Mouse (Mus musculus): ENCODE data around the gene Fam222b.
"Not testable (repeated sequence)": the region's sequence is repeated elsewhere in the genome, so short reads cannot be mapped to it uniquely, and the experiment has no call there.

Fam222b gene

DNA sequence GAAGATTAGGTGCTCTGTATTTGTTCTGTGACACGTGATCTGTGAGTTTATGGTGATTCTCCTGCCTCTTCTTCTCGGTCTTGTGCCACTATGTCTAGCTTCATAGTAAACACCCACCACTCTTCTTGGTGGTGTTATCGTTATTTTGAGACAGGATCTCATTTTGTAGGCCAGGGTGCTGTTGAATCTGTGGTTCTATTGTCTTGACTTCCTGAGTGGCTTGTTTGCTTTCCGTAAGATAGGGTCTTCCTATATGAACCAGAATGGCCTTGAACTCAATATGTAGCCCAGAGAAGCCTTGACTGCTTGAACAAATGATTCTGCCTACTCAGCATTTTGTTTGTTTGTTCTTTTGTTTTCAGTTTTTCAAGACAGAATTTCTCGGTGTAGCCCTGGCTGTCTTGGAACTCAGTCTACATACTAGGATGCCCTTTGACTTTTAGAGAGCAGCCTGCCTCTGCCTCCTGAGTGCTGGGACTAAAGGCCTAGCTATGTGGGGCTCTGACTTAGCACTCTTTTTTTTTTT lies 6.6 kb upstream of the Fam222b start:
- no peak for DNase-seq (ENCODE audit: low spot score in 2 of 2)

- DNase-seq (ENCODE audit: low spot score in 2 of 2): no peak
Measured at GRCm38 (mm10) chr11:78094137-78094503, 340 bp upstream of the Fam222b start.

DNA sequence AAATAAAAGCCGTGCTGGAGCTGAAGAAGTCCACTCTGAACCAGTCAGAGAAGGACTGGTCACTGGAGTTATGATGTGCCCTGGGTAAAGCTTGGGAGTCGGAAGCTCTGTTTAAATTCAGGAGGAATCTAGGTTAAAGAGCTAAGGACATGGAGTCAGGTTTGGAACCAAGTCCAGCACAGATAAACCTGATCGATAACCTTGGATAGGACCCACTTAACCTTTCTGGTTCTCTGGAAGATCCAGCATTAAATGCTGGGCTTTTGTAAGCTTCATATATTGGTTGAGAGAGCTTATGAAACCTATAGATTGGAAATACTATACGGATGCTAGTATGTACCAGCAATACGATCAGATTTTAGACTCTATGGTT lies 670 bp downstream of the Fam222b start:
- no peak for DNase-seq (ENCODE audit: low spot score in 2 of 2)

DNA sequence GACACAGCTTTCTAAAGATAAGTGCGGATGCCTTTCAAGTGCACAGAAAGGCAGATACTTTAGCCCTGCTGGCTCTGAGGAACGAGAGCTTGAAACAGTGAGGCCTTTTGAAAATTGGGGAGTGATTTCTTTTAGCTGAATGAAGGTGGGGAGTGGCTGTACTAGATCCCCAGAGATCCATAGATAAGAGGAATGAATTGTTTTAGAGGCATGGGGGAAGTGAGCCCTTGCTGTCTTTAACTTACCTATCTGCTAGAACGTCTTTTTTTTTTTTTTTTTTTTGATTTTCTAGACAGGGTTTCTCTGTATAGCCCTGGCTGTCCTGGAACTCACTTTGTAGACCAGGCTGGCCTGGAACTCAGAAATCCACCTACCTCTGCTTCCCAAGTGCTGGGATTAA lies 2.6 kb downstream of the Fam222b start:
- DNase-seq (ENCODE audit: low spot score in 2 of 2): no peak

DNA sequence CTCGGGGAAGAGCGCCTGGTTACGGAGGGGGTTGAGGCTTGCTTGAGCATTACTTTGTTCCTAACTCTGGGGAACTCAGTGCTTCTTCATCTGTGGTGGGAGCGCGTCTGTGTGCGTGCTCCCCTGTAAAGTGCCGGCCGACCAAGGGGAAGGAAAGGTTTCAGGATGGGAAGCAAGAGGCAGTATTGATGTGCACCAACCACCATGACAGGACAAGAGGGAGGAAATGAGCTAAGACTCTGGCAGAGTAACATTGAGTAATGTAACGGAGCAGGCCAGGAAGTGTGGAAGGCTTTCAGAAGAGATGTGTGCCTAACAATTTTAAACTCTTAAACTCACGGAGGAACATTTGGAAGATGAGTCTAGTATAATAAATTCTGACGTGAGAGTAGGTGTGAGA lies 6.3 kb downstream of the Fam222b start:
- DNase-seq (ENCODE audit: low spot score in 2 of 2): no peak

- no peak for DNase-seq (ENCODE audit: low spot score in 2 of 2)
Measured at GRCm38 (mm10) chr11:78102142-78102541, 7.7 kb downstream of the Fam222b start.

- no peak for DNase-seq (ENCODE audit: low spot score in 2 of 2)
Measured at GRCm38 (mm10) chr11:78102958-78103747, 8.7 kb downstream of the Fam222b start.

DNA sequence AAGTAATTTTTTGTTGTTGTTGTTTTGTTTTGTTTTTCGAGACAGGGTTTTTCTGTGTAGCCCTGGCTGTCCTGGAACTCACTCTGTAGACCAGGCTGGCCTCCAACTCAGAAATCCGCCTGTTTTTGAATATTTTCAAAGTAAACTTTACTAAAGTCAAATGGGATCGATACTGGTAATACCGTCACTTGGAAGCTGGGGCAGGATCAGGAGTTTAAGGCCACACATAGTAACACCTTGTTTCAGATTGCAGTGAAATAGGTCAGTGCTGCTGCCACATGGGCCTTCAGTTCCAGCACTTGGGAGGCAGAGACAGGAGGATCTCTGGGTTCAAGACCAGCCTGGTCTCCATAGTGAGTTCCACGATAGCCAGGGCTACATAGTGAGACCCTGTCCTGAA lies 10.0 kb downstream of the Fam222b start:
- DNase-seq (ENCODE audit: low spot score in 2 of 2): no peak

GRCm38 (mm10) chr11:78113616-78114015 lies 19.2 kb downstream of the Fam222b start:
- peak in 1 of 2 experiments; percentile 10 for DNase-seq (ENCODE audit: low spot score in 2 of 2)

DNA sequence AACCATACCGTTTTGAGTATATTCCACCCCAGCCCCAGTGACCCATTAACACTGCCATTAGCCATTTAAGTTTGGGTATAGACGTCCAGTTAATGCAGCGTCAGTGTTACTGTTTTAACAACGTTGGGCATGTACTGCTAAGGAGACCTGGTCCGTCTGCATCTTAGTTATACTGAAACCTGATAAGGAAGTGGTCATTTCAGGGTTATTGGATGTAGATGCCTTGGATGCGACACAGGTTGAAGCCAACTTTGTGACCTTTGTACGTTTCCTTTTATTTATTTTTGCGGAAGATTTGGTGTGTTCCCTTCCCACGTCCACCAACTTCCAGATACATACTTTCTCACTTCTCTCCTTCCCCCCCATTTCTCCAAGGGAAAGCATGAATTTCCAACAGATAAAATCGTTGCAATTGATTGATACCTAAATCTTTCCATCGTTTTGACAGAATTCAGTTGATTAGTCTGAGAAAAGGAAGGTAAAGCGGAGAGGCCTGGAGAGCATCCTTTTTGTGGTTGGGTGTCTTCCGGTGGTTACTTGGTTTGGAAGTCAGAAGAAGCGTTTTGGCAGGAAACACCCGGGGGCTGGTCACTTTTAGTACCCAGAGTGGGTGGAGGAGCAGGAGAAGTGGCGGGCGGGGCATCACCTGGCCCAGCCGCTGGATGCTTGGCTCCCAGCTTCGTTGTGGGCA lies 20.4 kb downstream of the Fam222b start:
- DNase-seq (ENCODE audit: low spot score in 2 of 2): no peak

DNA sequence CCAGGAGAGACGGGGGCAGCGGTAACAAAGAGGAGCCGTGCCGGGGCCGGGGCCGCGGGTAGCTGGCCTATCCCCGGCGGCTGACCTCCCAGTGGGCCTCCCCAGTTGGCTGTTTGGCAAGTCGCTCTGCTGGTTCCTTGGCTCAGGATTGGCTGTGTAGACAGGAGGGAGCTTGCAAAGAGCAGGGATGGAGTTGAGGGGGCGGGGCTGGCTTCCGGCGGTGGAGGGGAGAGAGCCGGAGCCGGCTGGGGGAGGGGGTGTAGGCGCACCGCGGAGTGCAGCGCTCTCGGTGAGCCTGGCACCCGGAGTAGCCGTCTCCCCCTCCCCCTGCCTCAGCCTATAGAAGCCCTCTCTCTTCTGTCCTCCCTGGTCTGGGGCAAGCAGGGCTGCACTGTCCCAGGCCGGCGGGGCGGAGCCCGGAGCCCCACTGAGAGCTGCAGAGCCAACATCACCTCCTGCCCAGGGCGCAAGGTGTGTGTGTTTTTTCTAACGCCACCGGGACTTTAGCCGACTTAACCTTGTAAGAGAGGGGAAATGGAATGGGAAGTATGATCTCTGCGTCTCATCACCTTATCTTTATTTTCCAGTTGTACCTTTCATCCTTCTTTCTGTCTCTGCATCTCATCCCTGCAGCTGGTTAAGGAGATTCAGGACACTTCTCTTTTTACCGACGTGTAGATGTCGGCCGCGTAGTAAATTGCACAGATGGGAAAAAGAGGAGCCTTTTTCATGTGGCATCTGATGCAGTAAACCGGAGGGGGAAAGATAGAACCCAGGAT lies 21.1 kb downstream of the Fam222b start:
- DNase-seq (ENCODE audit: low spot score in 2 of 2): peak; percentile 93

GRCm38 (mm10) chr11:78116146-78116410 lies 21.6 kb downstream of the Fam222b start:
- DNase-seq (ENCODE audit: low spot score in 2 of 2): no peak

- DNase-seq (ENCODE audit: low spot score in 2 of 2): no peak
Measured at GRCm38 (mm10) chr11:78118467-78118866, 24.0 kb downstream of the Fam222b start.

DNA sequence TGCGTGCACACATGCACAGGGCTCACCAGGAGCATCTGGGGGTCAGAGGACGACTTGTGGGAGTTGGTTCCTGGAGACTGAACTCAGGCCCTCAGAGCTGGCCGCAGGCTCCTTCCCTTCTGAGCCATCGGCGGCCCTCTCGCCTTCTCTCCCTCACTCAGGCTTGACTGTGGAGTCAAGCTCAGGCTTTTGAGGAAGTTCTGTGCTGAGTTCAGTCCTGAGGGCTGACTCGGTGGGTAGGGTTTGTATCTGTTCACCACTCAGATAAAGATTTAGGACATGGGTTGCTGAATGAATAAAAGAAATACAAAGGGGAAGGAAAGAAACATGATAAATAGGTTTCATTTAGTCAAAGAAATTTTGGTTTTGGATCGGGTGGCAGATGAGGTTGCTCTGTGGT lies 25.4 kb downstream of the Fam222b start:
- DNase-seq (ENCODE audit: low spot score in 2 of 2): no peak

GRCm38 (mm10) chr11:78121176-78121575 lies 26.7 kb downstream of the Fam222b start:
- no peak for DNase-seq (ENCODE audit: low spot score in 2 of 2)

DNA sequence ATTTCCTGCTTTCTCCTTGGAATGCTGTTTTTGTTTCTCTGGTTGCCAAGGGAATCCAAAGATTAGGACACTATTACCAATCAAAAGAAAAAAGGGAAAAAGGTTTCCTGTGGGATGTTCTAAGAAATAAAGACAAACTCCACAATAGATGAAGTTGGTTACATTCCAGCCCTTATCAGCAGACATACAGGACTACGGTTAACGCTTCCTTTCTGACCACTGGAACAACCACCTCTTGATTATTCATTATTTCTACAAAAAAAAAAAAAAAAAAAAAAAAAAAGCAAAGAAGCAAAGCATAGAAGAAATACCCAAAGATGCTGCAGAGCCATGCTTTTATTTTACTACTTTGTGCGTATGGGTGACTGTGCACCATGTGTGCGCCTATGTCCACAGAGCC lies 28.4 kb downstream of the Fam222b start:
- DNase-seq (ENCODE audit: low spot score in 2 of 2): no peak

GRCm38 (mm10) chr11:78123782-78124181 lies 29.3 kb downstream of the Fam222b start:
- no peak for DNase-seq (ENCODE audit: low spot score in 2 of 2)

DNA sequence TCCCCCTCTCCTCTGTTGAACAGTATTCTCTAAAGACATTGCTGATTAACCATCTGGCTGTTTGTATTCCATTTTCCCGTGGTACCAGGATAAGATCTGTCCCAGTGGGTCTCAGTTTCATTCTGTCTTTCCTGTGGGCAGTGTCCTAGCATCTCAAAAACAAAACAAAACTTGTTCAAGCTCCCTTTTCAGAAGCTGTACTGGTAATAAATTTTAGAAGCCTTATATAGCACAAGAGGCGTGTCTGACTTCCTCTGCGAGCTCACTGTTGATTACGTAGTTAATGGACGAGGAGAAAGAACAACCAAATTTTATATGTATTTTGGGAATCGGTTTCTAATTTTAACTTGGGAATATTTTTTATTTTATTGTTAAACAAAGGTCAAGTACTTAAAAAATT lies 31.2 kb downstream of the Fam222b start:
- DNase-seq (ENCODE audit: low spot score in 2 of 2): no peak

DNA sequence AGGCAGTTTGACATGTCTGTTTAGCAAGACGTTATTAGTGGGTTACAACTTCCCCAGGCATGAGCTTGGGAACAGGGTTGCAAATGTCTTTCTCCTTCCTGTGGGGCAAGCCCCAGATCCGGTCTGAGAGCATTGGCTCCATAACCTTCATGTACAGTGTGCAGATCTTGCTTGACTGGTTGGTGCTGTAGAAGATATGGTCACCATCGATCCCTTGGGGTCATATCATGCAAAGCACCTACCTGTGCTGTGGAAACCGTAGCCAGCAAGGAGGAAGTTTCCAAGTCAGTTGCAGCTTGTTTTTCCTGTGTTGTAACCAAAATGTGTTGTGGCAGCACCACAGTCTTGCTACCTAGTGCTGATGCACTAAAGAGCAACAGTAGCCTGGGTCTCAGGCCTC lies 32.3 kb downstream of the Fam222b start:
- no peak for DNase-seq (ENCODE audit: low spot score in 2 of 2)

DNA sequence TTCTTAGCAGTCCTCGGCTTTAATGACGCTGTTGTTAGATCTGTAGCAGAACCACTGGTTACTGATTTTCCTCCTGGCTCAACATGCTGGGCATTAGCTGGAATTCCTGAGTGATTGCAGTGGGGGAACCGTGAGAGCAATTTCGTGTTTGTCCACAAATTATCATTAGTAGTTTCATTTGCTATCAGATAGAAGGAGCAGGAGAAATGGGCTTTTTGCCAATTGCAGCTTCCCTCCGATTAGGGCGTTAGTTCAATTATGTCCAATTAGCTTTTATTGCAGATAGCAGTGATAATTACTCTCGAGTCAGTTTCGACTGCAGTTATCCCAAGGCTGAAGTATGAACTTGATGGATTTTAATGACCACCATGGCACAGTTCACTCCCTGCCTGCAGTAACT lies 35.0 kb downstream of the Fam222b start:
- no peak for DNase-seq (ENCODE audit: low spot score in 2 of 2)

GRCm38 (mm10) chr11:78133915-78134314 lies 39.5 kb downstream of the Fam222b start:
- no peak for DNase-seq (ENCODE audit: low spot score in 2 of 2)

GRCm38 (mm10) chr11:78134344-78134743 lies 39.9 kb downstream of the Fam222b start:
- DNase-seq (ENCODE audit: low spot score in 2 of 2): no peak

GRCm38 (mm10) chr11:78135314-78135713 lies 40.9 kb downstream of the Fam222b start:
- not testable (repeated sequence) for DNase-seq (ENCODE audit: low spot score in 2 of 2)

Measured in right cerebral cortex, adult 2 months (tissue).